Mouse (Mus musculus): ENCODE results near the gene Rnf182. TPM values are rescaled to one million over a fixed set of nuclear protein-coding genes. Genes with fewer than 3 reads are reported as not detected.

The Rnf182 gene
- 10 to 100 TPM; 35.6 to 36.4 TPM for total RNA-seq (2021)

- peak; percentile 67 to 69 for DNase-seq (ENCODE audit: extremely low spot score in 1 of 2, low spot score in 1 of 2)
Observed at GRCm38 (mm10) chr13:43615577-43616254, at the start of gene Rnf182. Rnf182 (plus strand) TSS chr13:43615710.

- DNase-seq (ENCODE audit: extremely low spot score in 1 of 2, low spot score in 1 of 2): no peak
Observed at GRCm38 (mm10) chr13:43566184-43566583, 49.3 kb upstream of the Rnf182 start.

- no peak for DNase-seq (ENCODE audit: extremely low spot score in 1 of 2, low spot score in 1 of 2)
Observed at GRCm38 (mm10) chr13:43567141-43567891, 48.2 kb upstream of the Rnf182 start.

GRCm38 (mm10) chr13:43573979-43574378 is 41.5 kb upstream of the Rnf182 start:
- DNase-seq (ENCODE audit: extremely low spot score in 1 of 2, low spot score in 1 of 2): no peak

GRCm38 (mm10) chr13:43575431-43575830 is 40.1 kb upstream of the Rnf182 start:
- DNase-seq (ENCODE audit: extremely low spot score in 1 of 2, low spot score in 1 of 2): no peak

- DNase-seq (ENCODE audit: extremely low spot score in 1 of 2, low spot score in 1 of 2): no peak
Observed at GRCm38 (mm10) chr13:43577254-43577653, 38.3 kb upstream of the Rnf182 start.

GRCm38 (mm10) chr13:43577766-43578165 is 37.7 kb upstream of the Rnf182 start:
- no peak for DNase-seq (ENCODE audit: extremely low spot score in 1 of 2, low spot score in 1 of 2)

- peak; percentile 39 to 69 for DNase-seq (ENCODE audit: extremely low spot score in 1 of 2, low spot score in 1 of 2)
Observed at GRCm38 (mm10) chr13:43579740-43580139, 35.8 kb upstream of the Rnf182 start.

GRCm38 (mm10) chr13:43580661-43581060 is 34.8 kb upstream of the Rnf182 start:
- DNase-seq (ENCODE audit: extremely low spot score in 1 of 2, low spot score in 1 of 2): no peak

- DNase-seq (ENCODE audit: extremely low spot score in 1 of 2, low spot score in 1 of 2): no peak
Observed at GRCm38 (mm10) chr13:43582961-43583360, 32.5 kb upstream of the Rnf182 start.

- DNase-seq (ENCODE audit: extremely low spot score in 1 of 2, low spot score in 1 of 2): no peak
Observed at GRCm38 (mm10) chr13:43583504-43583903, 32.0 kb upstream of the Rnf182 start.

GRCm38 (mm10) chr13:43585335-43585734 is 30.2 kb upstream of the Rnf182 start:
- no peak for DNase-seq (ENCODE audit: extremely low spot score in 1 of 2, low spot score in 1 of 2)

GRCm38 (mm10) chr13:43586966-43587365 is 28.5 kb upstream of the Rnf182 start:
- no peak for DNase-seq (ENCODE audit: extremely low spot score in 1 of 2, low spot score in 1 of 2)

- DNase-seq (ENCODE audit: extremely low spot score in 1 of 2, low spot score in 1 of 2): no peak
Observed at GRCm38 (mm10) chr13:43587844-43588840, 27.4 kb upstream of the Rnf182 start.

- DNase-seq (ENCODE audit: extremely low spot score in 1 of 2, low spot score in 1 of 2): no peak
Observed at GRCm38 (mm10) chr13:43591828-43592680, 23.5 kb upstream of the Rnf182 start.

- no peak for DNase-seq (ENCODE audit: extremely low spot score in 1 of 2, low spot score in 1 of 2)
Observed at GRCm38 (mm10) chr13:43592681-43593068, 22.8 kb upstream of the Rnf182 start.

- no peak for DNase-seq (ENCODE audit: extremely low spot score in 1 of 2, low spot score in 1 of 2)
Observed at GRCm38 (mm10) chr13:43595896-43596295, 19.6 kb upstream of the Rnf182 start.

GRCm38 (mm10) chr13:43600967-43601366 is 14.5 kb upstream of the Rnf182 start:
- no peak for DNase-seq (ENCODE audit: extremely low spot score in 1 of 2, low spot score in 1 of 2)

- no peak for DNase-seq (ENCODE audit: extremely low spot score in 1 of 2, low spot score in 1 of 2)
Observed at GRCm38 (mm10) chr13:43602440-43602839, 13.1 kb upstream of the Rnf182 start.

GRCm38 (mm10) chr13:43603042-43603441 is 12.5 kb upstream of the Rnf182 start:
- no peak for DNase-seq (ENCODE audit: extremely low spot score in 1 of 2, low spot score in 1 of 2)
